Mouse (Mus musculus) mouse embryonic stem cell (cell line): ENCODE results near the gene Gatad1.
"Not testable (repeated sequence)": the region's sequence is repeated elsewhere in the genome, so short reads cannot be mapped to it uniquely, and the experiment has no call there.

Source experiments
- in situ Hi-C, 2 experiments: fragments of 300-500 bp; cut with MboI; formaldehyde crosslinking; loops; 1 replicate in 1 of 2; 3 replicates in 1 of 2; pipeline ENCODE4 v1.14.3; 2019 to 2020; ENCODE audit warnings: low sequenced_read_pairs in 2 of 2, low pct_unique_long_range_greater_than_20kb in 1 of 2, mixed read lengths in 1 of 2; ENCODE audit not compliant: unreplicated experiment in 1 of 2

The Gatad1 gene

GRCm38 (mm10) chr5:3646539-3646938, 10.4 kb downstream of the Gatad1 start:
- in situ Hi-C loops, result no loop called here

GRCm38 (mm10) chr5:3645326-3645725, 11.7 kb downstream of the Gatad1 start:
- in situ Hi-C loops, result no loop called here

GRCm38 (mm10) chr5:3644621-3645020, 12.4 kb downstream of the Gatad1 start:
- in situ Hi-C loops, result no loop called here

GRCm38 (mm10) chr5:3635286-3635685, 21.7 kb downstream of the Gatad1 start:
- in situ Hi-C loops, result no loop called here

GRCm38 (mm10) chr5:3633951-3634350, 23.0 kb downstream of the Gatad1 start:
- in situ Hi-C loops, result no loop called here

- in situ Hi-C loops, result no loop called here
These were observed 23.7 kb downstream of the Gatad1 start for GRCm38 (mm10) chr5:3633315-3633714.

- in situ Hi-C loops, result no loop called here
These were observed 24.7 kb downstream of the Gatad1 start for GRCm38 (mm10) chr5:3632285-3632684.

GRCm38 (mm10) chr5:3631512-3632271, 25.3 kb downstream of the Gatad1 start:
- in situ Hi-C loops, result no loop called here

- in situ Hi-C loops, result no loop called here
These were observed 26.9 kb downstream of the Gatad1 start for GRCm38 (mm10) chr5:3630055-3630454.

GRCm38 (mm10) chr5:3620486-3620885, 36.5 kb downstream of the Gatad1 start:
- in situ Hi-C loops, result no loop called here

- in situ Hi-C loops, result not testable (repeated sequence)
These were observed 45.1 kb downstream of the Gatad1 start for GRCm38 (mm10) chr5:3611835-3612234.

GRCm38 (mm10) chr5:3609241-3609640, 47.7 kb downstream of the Gatad1 start:
- in situ Hi-C loops, result no loop called here

- in situ Hi-C loops, result no loop called here
These were observed 49.9 kb downstream of the Gatad1 start for GRCm38 (mm10) chr5:3607114-3607513.

GRCm38 (mm10) chr5:3600790-3601189, 56.2 kb downstream of the Gatad1 start:
- in situ Hi-C loops, result no loop called here

- in situ Hi-C loops, result no loop called here
These were observed 56.7 kb downstream of the Gatad1 start for GRCm38 (mm10) chr5:3600298-3600697.

GRCm38 (mm10) chr5:3598766-3599165, 58.2 kb downstream of the Gatad1 start:
- in situ Hi-C loops, result no loop called here

GRCm38 (mm10) chr5:3597171-3597570, 59.8 kb downstream of the Gatad1 start:
- in situ Hi-C loops, result no loop called here

- in situ Hi-C loops, result no loop called here
These were observed 60.6 kb downstream of the Gatad1 start, which contains the start of gene Rbm48 for GRCm38 (mm10) chr5:3596399-3596766. Rbm48 (minus strand) TSS chr5:3596585.

GRCm38 (mm10) chr5:3595693-3596398, 61.1 kb downstream of the Gatad1 start, which contains the start of gene Pex1:
Pex1 (plus strand) TSS chr5:3596066.
- in situ Hi-C loops, result no loop called here
